Mouse (Mus musculus): ENCODE measurements around the gene Ubox5. TPM values are rescaled to one million over a fixed set of nuclear protein-coding genes. Genes with fewer than 3 reads are reported as not detected.

Gene Ubox5
- total and polyA plus RNA-seq, 3 experiments: 3.9 to 5.2 (median 5.0) TPM

- Histone ChIP-seq H3K27ac (no peak within 1 kb of the TSS), H3K36me3 (ENCODE audit: control insufficient read depth, insufficient read depth, low read length) (no peaks in the 10 kb centered on the region), H3K79me2 (replicated peaks; ENCODE audit: control insufficient read depth, insufficient read depth, low read length) (no peaks in the 10 kb centered on the region), H3K9ac (ENCODE audit: low read depth, low read length) (0 out of 2 replicates have a peak within 1 kb of the TSS, but pooled peaks have one; percentile 1), H3K27me3 (ENCODE audit: control insufficient read depth, insufficient read depth, low read length) (peaks cover 23% of the 10 kb centered on the region), H3K4me1 (ENCODE audit: control insufficient read depth, insufficient read depth, low read length) (no peaks in the 10 kb centered on the region), H3K4me3 (peak within 1 kb of the TSS; percentile 26; the same call in 1 of the 2 replicates)
- TF ChIP-seq POLR2A (IDR thresholded peaks at IDR 0.05; ENCODE audit: insufficient read depth, low read depth, low read length) (no peak), EP300 (IDR thresholded peaks at IDR 0.05; ENCODE audit: insufficient read depth, low read depth, low read length) (no peak), CTCF (IDR thresholded peaks at IDR 0.05) (no peak)
- no peak for DNase-seq
- WGBS: 74% methylated on average over 9 of the region's 9 CpGs
- intact Hi-C loops (cut with DNase I): no loop called here
These were observed 54.0 kb downstream of the Ubox5 start, which contains the start of gene Oxt for GRCm38 (mm10) chr2:130575873-130576272. Oxt (plus strand) TSS chr2:130576173.

- Histone ChIP-seq H3K4me3 (no peak overlapping the region), H3K36me3 (ENCODE audit: control insufficient read depth, insufficient read depth, low read length) (no peaks in the 10 kb centered on the region), H3K79me2 (replicated peaks; ENCODE audit: control insufficient read depth, insufficient read depth, low read length) (no peaks in the 10 kb centered on the region), H3K9ac (ENCODE audit: low read depth, low read length) (no peak overlapping the region), H3K27me3 (ENCODE audit: control insufficient read depth, insufficient read depth, low read length) (peaks cover 17% of the 10 kb centered on the region), H3K27ac (no peak overlapping the region), H3K4me1 (ENCODE audit: control insufficient read depth, insufficient read depth, low read length) (no peaks in the 10 kb centered on the region)
- TF ChIP-seq CTCF (IDR thresholded peaks at IDR 0.05) (0 out of 2 replicates have a peak, but pooled peaks have one; percentile 4), EP300 (IDR thresholded peaks at IDR 0.05; ENCODE audit: insufficient read depth, low read depth, low read length) (no peak)
- 88% methylated on average over 5 of the region's 5 CpGs for WGBS
- DNase-seq: no peak
- intact Hi-C loops (cut with DNase I): no loop called here
These were observed 54.9 kb downstream of the Ubox5 start for GRCm38 (mm10) chr2:130574960-130575359.

- Histone ChIP-seq H3K9ac (ENCODE audit: low read depth, low read length) (no peak overlapping the region), H3K4me3 (no peak overlapping the region), H3K27me3 (ENCODE audit: control insufficient read depth, insufficient read depth, low read length) (no peaks in the 10 kb centered on the region), H3K36me3 (ENCODE audit: control insufficient read depth, insufficient read depth, low read length) (no peaks in the 10 kb centered on the region), H3K27ac (no peak overlapping the region), H3K79me2 (replicated peaks; ENCODE audit: control insufficient read depth, insufficient read depth, low read length) (no peaks in the 10 kb centered on the region), H3K4me1 (ENCODE audit: control insufficient read depth, insufficient read depth, low read length) (no peaks in the 10 kb centered on the region)
- DNase-seq: no peak
- TF ChIP-seq EP300 (IDR thresholded peaks at IDR 0.05; ENCODE audit: insufficient read depth, low read depth, low read length) (no peak), POLR2A (IDR thresholded peaks at IDR 0.05; ENCODE audit: insufficient read depth, low read depth, low read length) (no peak), CTCF (IDR thresholded peaks at IDR 0.05) (no peak)
- intact Hi-C loops (cut with DNase I): no loop called here
These were observed 59.9 kb downstream of the Ubox5 start for GRCm38 (mm10) chr2:130569926-130570325.

GRCm38 (mm10) chr2:130568921-130569320 lies 60.9 kb downstream of the Ubox5 start:
- intact Hi-C loops (cut with DNase I): no loop called here
- Histone ChIP-seq H3K4me3 (no peak overlapping the region), H3K27ac (no peak overlapping the region), H3K27me3 (ENCODE audit: control insufficient read depth, insufficient read depth, low read length) (no peaks in the 10 kb centered on the region), H3K4me1 (ENCODE audit: control insufficient read depth, insufficient read depth, low read length) (peaks cover 4% of the 10 kb centered on the region; the same call in 1 of the 2 replicates), H3K36me3 (ENCODE audit: control insufficient read depth, insufficient read depth, low read length) (no peaks in the 10 kb centered on the region), H3K79me2 (replicated peaks; ENCODE audit: control insufficient read depth, insufficient read depth, low read length) (no peaks in the 10 kb centered on the region), H3K9ac (ENCODE audit: low read depth, low read length) (no peak overlapping the region)
- WGBS: 68% methylated on average over 4 of the region's 4 CpGs
- TF ChIP-seq EP300 (IDR thresholded peaks at IDR 0.05; ENCODE audit: insufficient read depth, low read depth, low read length) (no peak), POLR2A (IDR thresholded peaks at IDR 0.05; ENCODE audit: insufficient read depth, low read depth, low read length) (no peak), CTCF (IDR thresholded peaks at IDR 0.05) (no peak)
- DNase-seq: no peak

GRCm38 (mm10) chr2:130564983-130565382 lies 64.9 kb downstream of the Ubox5 start:
- WGBS: 76% methylated on average over 8 of the region's 8 CpGs
- Histone ChIP-seq H3K27me3 (ENCODE audit: control insufficient read depth, insufficient read depth, low read length) (no peaks in the 10 kb centered on the region), H3K4me1 (ENCODE audit: control insufficient read depth, insufficient read depth, low read length) (peaks cover 7% of the 10 kb centered on the region), H3K79me2 (replicated peaks; ENCODE audit: control insufficient read depth, insufficient read depth, low read length) (no peaks in the 10 kb centered on the region), H3K4me3 (no peak overlapping the region), H3K27ac (no peak overlapping the region), H3K9ac (ENCODE audit: low read depth, low read length) (no peak overlapping the region), H3K36me3 (ENCODE audit: control insufficient read depth, insufficient read depth, low read length) (no peaks in the 10 kb centered on the region)
- no peak for DNase-seq
- no peak for TF ChIP-seq EP300 (IDR thresholded peaks at IDR 0.05; ENCODE audit: insufficient read depth, low read depth, low read length)
- no peak for TF ChIP-seq POLR2A (IDR thresholded peaks at IDR 0.05; ENCODE audit: insufficient read depth, low read depth, low read length)
- no peak for TF ChIP-seq CTCF (IDR thresholded peaks at IDR 0.05)
- intact Hi-C loops (cut with DNase I): loop anchor here (5.0 kb wide), 3 partner anchors 32 to 143 kb away; partner anchors contain the start of genes Pced1a, Ptpra and Vps16

GRCm38 (mm10) chr2:130564063-130564462 lies 65.8 kb downstream of the Ubox5 start:
- WGBS: under 1% methylated on average over 23 of the region's 23 CpGs
- intact Hi-C loops (cut with DNase I): loop anchor here (5.0 kb wide), 3 partner anchors 33 to 142 kb away; partner anchors contain the start of genes Pced1a, Ptpra and Vps16
- H3K9ac ChIP-seq (ENCODE audit: low read depth, low read length): peak overlapping the region; percentile 87
- H3K4me1 ChIP-seq (ENCODE audit: control insufficient read depth, insufficient read depth, low read length): peaks cover 7% of the 10 kb centered on the region
- peak overlapping the region; percentile 78 for H3K27ac ChIP-seq
- H3K4me3 ChIP-seq: peak overlapping the region; percentile 90
- no peak for DNase-seq
- H3K79me2 ChIP-seq (replicated peaks; ENCODE audit: control insufficient read depth, insufficient read depth, low read length): no peaks in the 10 kb centered on the region
- TF ChIP-seq CTCF (IDR thresholded peaks at IDR 0.05): no peak
- TF ChIP-seq POLR2A (IDR thresholded peaks at IDR 0.05; ENCODE audit: insufficient read depth, low read depth, low read length): no peak
- no peak for TF ChIP-seq EP300 (IDR thresholded peaks at IDR 0.05; ENCODE audit: insufficient read depth, low read depth, low read length)
- H3K27me3 ChIP-seq (ENCODE audit: control insufficient read depth, insufficient read depth, low read length): no peaks in the 10 kb centered on the region
- H3K36me3 ChIP-seq (ENCODE audit: control insufficient read depth, insufficient read depth, low read length): no peaks in the 10 kb centered on the region

Data from heart, adult 2 months (tissue).